Mouse (Mus musculus) stomach, embryonic 14.5 days (tissue): ENCODE measurements at regions not wholly inside any gene's neighbourhood (a gene's known extent, or its start where the extent isn't known, plus 50 kb on each side); places are given as distances from the start of the nearest gene placed in this dataset.

Experiments
- ATAC-seq: fragments of 200-750 bp; cut with Nextera tagmentation; 2 replicates; pipeline ENCODE4 v1.8.0; 2017; ENCODE audit warnings: low read depth, moderate TSS enrichment; ENCODE audit not compliant: insufficient number of reproducible peaks, insufficient read depth, low FRiP score
- H3K27ac ChIP-seq: fragments of 300-500 bp; sonication (generic); 2 replicates; pipeline ENCODE4 v1.5.1; 2014; ENCODE audit warnings: mild to moderate bottlenecking, low read length, moderate library complexity, mixed read lengths
- H3K27me3 ChIP-seq: fragments of 300-500 bp; sonication (generic); 2 replicates; pipeline ENCODE4 v1.6.1; 2014; ENCODE audit warnings: low read length, control low read depth, mixed read lengths; ENCODE audit not compliant: control insufficient read depth, insufficient read depth
- H3K36me3 ChIP-seq: fragments of 300-500 bp; sonication (generic); 2 replicates; pipeline ENCODE4 v1.6.1; 2014; ENCODE audit warnings: mild to moderate bottlenecking, control low read depth, low read length, moderate library complexity, mixed read lengths; ENCODE audit not compliant: control insufficient read depth, insufficient read depth
- H3K4me1 ChIP-seq: fragments of 300-500 bp; sonication (generic); 2 replicates; pipeline ENCODE4 v1.6.1; 2014; ENCODE audit warnings: low read length, control low read depth, mixed read lengths; ENCODE audit not compliant: control insufficient read depth, insufficient read depth
- H3K4me2 ChIP-seq: fragments of 300-500 bp; sonication (generic); replicated peaks from 2 replicates; pipeline ENCODE4 v1.6.1; 2014; ENCODE audit warnings: low read depth, low read length, control low read depth
- H3K4me3 ChIP-seq: fragments of 300-500 bp; sonication (generic); 2 replicates; pipeline ENCODE4 v1.5.1; 2014; ENCODE audit warnings: low read depth, low read length, control low read depth
- H3K9ac ChIP-seq: fragments of 300-500 bp; sonication (generic); replicated peaks from 2 replicates; pipeline ENCODE4 v1.6.1; 2014; ENCODE audit warnings: low read depth, mild to moderate bottlenecking, control low read depth, low read length, moderate library complexity, mixed read lengths
- H3K9me3 ChIP-seq: fragments of 300-500 bp; sonication (generic); 2 replicates; pipeline ENCODE4 v1.6.1; 2016; ENCODE audit warnings: low read depth, low read length, control low read depth; ENCODE audit not compliant: control insufficient read depth
- WGBS: fragments of 180-500 bp; shearing (Covaris S2); extraction: QIAGEN DNeasy Blood & Tissue Kit; methylation state at CpG from one replicate; pipeline ENCODE4 v1.1.7; 2014; 5-methylcytosine and 5-hydroxymethylcytosine counted together

GRCm38 (mm10) chr9:120767396-120767795, 161.6 kb upstream of the Ctnnb1 start:
- WGBS = 90% methylated on average over 4 of the region's 4 CpGs
- ATAC-seq = no peak
- Histone ChIP-seq H3K27ac (no peak overlapping the region), H3K4me3 (no peak overlapping the region), H3K4me2 (no peak overlapping the region), H3K9ac (no peak overlapping the region), H3K27me3 (no peaks in the 10 kb centered on the region), H3K9me3 (no peaks in the 10 kb centered on the region; the same call in 1 of the 2 replicates), H3K4me1 (peaks cover 38% of the 10 kb centered on the region), H3K36me3 (no peaks in the 10 kb centered on the region)

GRCm38 (mm10) chr9:120769056-120769455, 160.0 kb upstream of the Ctnnb1 start:
- 68% methylated on average over 8 of the region's 8 CpGs for WGBS
- H3K4me1 ChIP-seq = peaks cover 39% of the 10 kb centered on the region
- no peak for ATAC-seq
- H3K36me3 ChIP-seq = no peaks in the 10 kb centered on the region
- H3K4me2 ChIP-seq = no peak overlapping the region
- no peaks in the 10 kb centered on the region for H3K27me3 ChIP-seq
- no peak overlapping the region for H3K9ac ChIP-seq
- no peaks in the 10 kb centered on the region; the same call in 1 of the 2 replicates for H3K9me3 ChIP-seq
- no peak overlapping the region for H3K4me3 ChIP-seq
- H3K27ac ChIP-seq = peak overlapping the region; percentile 61; the same call in 1 of the 2 replicates

- no peak for ATAC-seq
- Histone ChIP-seq H3K4me3 (no peak overlapping the region), H3K4me2 (no peak overlapping the region), H3K9me3 (no peaks in the 10 kb centered on the region; the same call in 1 of the 2 replicates), H3K27ac (peak overlapping the region; percentile 77; the same call in 1 of the 2 replicates), H3K27me3 (no peaks in the 10 kb centered on the region), H3K4me1 (peaks cover 33% of the 10 kb centered on the region), H3K9ac (no peak overlapping the region), H3K36me3 (no peaks in the 10 kb centered on the region)
- 29% methylated on average over 7 of the region's 7 CpGs for WGBS
These were observed 159.3 kb upstream of the Ctnnb1 start for GRCm38 (mm10) chr9:120769679-120770078.

- Histone ChIP-seq H3K4me2 (no peak overlapping the region), H3K27me3 (no peaks in the 10 kb centered on the region), H3K27ac (peak overlapping the region; percentile 77; the same call in 1 of the 2 replicates), H3K9me3 (no peaks in the 10 kb centered on the region; the same call in 1 of the 2 replicates), H3K36me3 (no peaks in the 10 kb centered on the region), H3K4me3 (no peak overlapping the region), H3K9ac (no peak overlapping the region), H3K4me1 (peaks cover 29% of the 10 kb centered on the region)
- WGBS = 10% methylated on average over 1 of the region's 1 CpGs
- peak; percentile 87 for ATAC-seq
These were observed 158.1 kb upstream of the Ctnnb1 start for GRCm38 (mm10) chr9:120770886-120771285.

- Histone ChIP-seq H3K4me2 (no peak overlapping the region), H3K27ac (peak overlapping the region; percentile 76; the same call in 1 of the 2 replicates), H3K4me3 (no peak overlapping the region), H3K9ac (no peak overlapping the region), H3K9me3 (no peaks in the 10 kb centered on the region; the same call in 1 of the 2 replicates), H3K36me3 (no peaks in the 10 kb centered on the region), H3K4me1 (peaks cover 38% of the 10 kb centered on the region), H3K27me3 (no peaks in the 10 kb centered on the region)
- no peak for ATAC-seq
- 39% methylated on average over 4 of the region's 4 CpGs for WGBS
These were observed 157.0 kb upstream of the Ctnnb1 start for GRCm38 (mm10) chr9:120771896-120772530.

- H3K9ac ChIP-seq = no peak overlapping the region
- WGBS = 88% methylated on average over 1 of the region's 1 CpGs
- H3K4me3 ChIP-seq = no peak overlapping the region
These were observed 154.8 kb upstream of the Ctnnb1 start for GRCm38 (mm10) chr9:120774251-120774650.

GRCm38 (mm10) chr9:120774772-120775171, 154.2 kb upstream of the Ctnnb1 start:
- Histone ChIP-seq H3K4me3 (no peak overlapping the region), H3K36me3 (no peaks in the 10 kb centered on the region), H3K4me2 (no peak overlapping the region), H3K9ac (no peak overlapping the region), H3K27ac (no peak overlapping the region), H3K9me3 (no peaks in the 10 kb centered on the region), H3K27me3 (no peaks in the 10 kb centered on the region), H3K4me1 (peaks cover 33% of the 10 kb centered on the region)
- 0% methylated on average over 1 of the region's 1 CpGs for WGBS
- ATAC-seq = no peak

More at GRCm38 (mm10) chr9:120774251-120774650, 154.8 kb upstream of the Ctnnb1 start:
- ATAC-seq = no peak
- no peaks in the 10 kb centered on the region for H3K27me3 ChIP-seq
- H3K4me2 ChIP-seq = no peak overlapping the region
- H3K9me3 ChIP-seq = no peaks in the 10 kb centered on the region
- no peak overlapping the region for H3K27ac ChIP-seq
- no peaks in the 10 kb centered on the region for H3K36me3 ChIP-seq
- H3K4me1 ChIP-seq = peaks cover 39% of the 10 kb centered on the region

GRCm38 (mm10) chr9:120775721-120776120, 153.3 kb upstream of the Ctnnb1 start:
- ATAC-seq = no peak
- no peak overlapping the region for H3K9ac ChIP-seq

More at GRCm38 (mm10) chr9:120775721-120776120, 153.3 kb upstream of the Ctnnb1 start:
- H3K4me3 ChIP-seq = no peak overlapping the region
- H3K4me1 ChIP-seq = peaks cover 27% of the 10 kb centered on the region
- H3K27me3 ChIP-seq = no peaks in the 10 kb centered on the region
- H3K9me3 ChIP-seq = no peaks in the 10 kb centered on the region
- WGBS = 58% methylated on average over 3 of the region's 3 CpGs
- no peak overlapping the region for H3K4me2 ChIP-seq
- peak overlapping the region; percentile 35; the same call in 1 of the 2 replicates for H3K27ac ChIP-seq
- H3K36me3 ChIP-seq = no peaks in the 10 kb centered on the region
